Mouse (Mus musculus) megakaryocyte, embryonic 14.5 days (primary cell): Measurements from ENCODE around the gene Pde2a.

ENCODE experiments used
- FLI1 ChIP-seq: IDR thresholded peaks from 2 replicates; pipeline ENCODE4 v1.6.1; 2012; ENCODE audit warnings: low read length, inconsistent platforms, mixed read lengths
- GATA1 ChIP-seq: IDR thresholded peaks from 3 replicates; pipeline ENCODE4 v1.6.1; 2012; ENCODE audit warnings: mixed read lengths, low read length, inconsistent platforms, borderline replicate concordance

DNA sequence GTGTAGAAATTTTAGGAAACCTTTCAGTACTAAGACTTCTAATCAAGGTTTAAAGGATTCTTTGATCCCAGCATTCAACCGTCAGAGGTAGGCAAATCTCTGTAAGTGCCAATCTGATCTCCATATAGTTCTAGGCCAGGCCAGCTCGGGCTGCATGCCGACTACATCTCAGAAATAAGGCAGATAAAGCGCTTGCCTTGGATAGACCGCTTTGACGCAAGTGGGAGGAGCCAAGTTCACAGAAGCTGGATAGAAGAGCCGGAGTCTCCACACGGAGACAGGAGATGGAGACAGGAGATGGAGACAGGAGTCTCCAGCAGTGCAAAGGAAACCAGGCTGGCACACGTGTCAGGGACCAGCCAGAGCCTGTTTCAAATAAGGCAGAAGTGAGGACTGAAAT, 118.3 kb downstream of the Pde2a start:
- TF ChIP-seq GATA1 = no peak
- no peak for TF ChIP-seq FLI1
